Mouse (Mus musculus): ENCODE data around the gene Ptgfr. TPM values are rescaled to one million over a fixed set of nuclear protein-coding genes. Genes with fewer than 3 reads are reported as not detected.

Gene Ptgfr
- 1 to 10 TPM; 1.5 to 2.4 (median 2.1) TPM for total RNA-seq (2022)

DNA sequence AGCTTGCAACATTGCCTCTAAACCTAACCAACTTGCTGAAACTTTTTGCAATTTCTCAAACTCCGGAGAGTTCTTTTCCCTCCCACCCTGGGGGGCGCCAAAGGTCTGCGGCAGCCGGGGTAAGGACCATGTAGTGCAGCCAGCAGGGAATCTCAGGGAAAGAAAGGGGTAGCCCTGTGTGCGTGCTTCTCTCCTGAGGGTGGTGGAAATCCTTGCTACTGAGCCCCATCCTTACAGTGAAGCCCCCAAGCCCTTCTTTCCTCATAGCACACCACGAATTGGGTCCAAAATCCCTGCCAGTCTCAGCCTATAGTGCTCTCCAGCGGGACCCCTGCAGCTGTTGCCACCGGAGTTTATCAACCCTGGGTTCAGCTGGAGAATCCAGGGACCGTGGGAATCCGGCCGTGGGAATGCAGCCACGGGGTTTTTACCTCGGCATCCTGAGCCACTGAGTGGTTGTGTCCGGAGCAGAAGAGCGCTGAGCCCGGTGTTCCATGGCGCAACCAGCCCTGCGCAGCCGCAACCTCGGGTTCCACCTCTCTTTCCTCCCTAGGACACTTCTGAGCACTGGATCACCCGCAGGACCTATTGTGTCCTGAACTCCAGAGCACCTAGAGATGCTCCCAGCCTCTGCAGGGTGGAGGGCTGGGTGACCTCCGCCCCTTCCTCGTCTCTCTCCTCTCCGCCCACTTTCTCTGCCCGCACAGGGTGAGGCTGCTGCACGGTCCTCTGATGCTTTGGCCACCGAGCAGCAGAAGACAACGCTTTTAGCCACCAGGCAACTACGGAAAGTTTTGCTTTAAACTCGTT lies at the start of gene Ptgfr:
TSS of gene Ptgfr (minus strand) at position 760 of the 810 bp plus-strand sequence.
- DNase-seq (ENCODE audit: low spot score in 2 of 2): peak; percentile 25 to 51

DNA sequence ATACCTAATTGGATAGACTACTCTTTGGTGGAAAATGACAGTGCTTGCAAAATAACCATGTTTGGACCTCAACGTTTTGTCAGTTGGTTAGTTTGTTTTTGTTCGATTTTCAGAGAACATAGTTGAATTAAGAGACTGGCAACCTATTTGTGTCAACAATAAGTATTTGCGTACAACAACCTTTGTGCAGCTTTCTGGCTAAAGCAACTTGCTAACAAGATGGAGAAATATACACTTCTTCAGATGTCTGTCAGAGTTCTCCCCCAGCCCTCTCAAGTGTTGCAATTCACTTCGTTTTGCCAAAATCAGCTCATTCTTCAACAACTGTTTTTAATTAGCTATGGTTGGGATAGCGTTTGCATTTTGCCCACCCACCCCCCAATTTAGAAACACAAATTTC lies 46.5 kb upstream of the Ptgfr start:
- no peak for DNase-seq (ENCODE audit: low spot score in 2 of 2)

- no peak for DNase-seq (ENCODE audit: low spot score in 2 of 2)
Observed at GRCm38 (mm10) chr3:151879981-151880380, 42.6 kb upstream of the Ptgfr start.

GRCm38 (mm10) chr3:151868970-151869369 lies 31.5 kb upstream of the Ptgfr start:
- DNase-seq (ENCODE audit: low spot score in 2 of 2): no peak

GRCm38 (mm10) chr3:151851344-151851743 lies 13.9 kb upstream of the Ptgfr start:
- DNase-seq (ENCODE audit: low spot score in 2 of 2): no peak

DNA sequence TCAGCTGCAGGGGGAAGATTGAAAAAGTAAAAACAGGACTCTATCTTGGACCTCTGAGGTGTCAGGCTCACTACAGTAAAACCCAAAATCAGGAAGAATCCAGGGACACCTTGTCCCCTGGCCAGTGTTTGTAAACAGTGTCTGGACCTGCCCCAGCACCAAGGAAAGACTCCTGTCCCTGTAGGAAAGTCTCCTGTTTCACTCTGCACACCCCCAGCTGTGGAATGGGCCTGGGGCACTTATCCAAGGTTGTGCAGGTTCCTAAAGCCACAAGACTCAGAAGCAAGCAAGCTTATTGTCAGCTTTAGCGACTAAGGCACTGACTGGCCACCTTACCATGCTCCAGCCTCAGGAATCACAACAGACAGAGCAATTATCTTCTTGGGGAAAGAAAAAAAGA lies 13.2 kb upstream of the Ptgfr start:
- no peak for DNase-seq (ENCODE audit: low spot score in 2 of 2)

- DNase-seq (ENCODE audit: low spot score in 2 of 2): no peak
Observed at GRCm38 (mm10) chr3:151846292-151846691, 8.9 kb upstream of the Ptgfr start.

DNA sequence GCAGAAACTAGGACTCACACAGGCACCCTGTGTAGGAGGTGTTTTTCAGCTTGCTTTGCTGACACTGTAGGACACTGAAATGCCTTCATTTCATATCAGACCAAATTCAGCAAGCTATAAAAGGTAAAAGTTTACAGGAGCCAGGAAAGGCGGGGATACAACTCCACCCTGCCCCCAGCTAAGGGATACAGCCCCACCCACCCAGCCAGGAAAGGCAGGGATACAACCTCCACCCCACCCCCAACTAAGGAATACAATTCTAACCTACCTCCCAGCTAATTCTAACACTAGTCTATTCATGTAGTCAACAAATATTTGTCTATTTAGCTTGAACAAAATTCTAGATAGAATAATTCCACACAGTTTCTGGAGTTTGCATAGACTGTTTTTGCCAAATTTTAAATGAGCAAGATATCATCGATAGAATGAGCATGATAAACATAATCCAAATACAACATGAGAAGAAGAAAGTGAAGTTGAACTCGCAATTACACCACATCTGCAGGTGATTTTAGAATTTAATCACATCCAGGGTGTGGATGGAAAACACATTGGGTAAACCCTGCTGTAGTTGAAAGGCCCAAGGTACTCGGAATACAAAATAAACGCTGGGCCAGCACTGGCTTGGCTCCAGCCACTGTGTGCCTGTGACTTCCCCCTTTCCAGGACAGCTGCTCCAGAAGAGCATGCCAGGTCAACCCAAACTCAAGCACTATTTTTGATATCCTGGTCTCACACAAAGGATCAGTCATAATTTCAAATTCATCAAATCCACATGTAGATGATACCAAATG lies 7.1 kb upstream of the Ptgfr start:
- DNase-seq (ENCODE audit: low spot score in 2 of 2): peak; percentile 19 to 63

DNA sequence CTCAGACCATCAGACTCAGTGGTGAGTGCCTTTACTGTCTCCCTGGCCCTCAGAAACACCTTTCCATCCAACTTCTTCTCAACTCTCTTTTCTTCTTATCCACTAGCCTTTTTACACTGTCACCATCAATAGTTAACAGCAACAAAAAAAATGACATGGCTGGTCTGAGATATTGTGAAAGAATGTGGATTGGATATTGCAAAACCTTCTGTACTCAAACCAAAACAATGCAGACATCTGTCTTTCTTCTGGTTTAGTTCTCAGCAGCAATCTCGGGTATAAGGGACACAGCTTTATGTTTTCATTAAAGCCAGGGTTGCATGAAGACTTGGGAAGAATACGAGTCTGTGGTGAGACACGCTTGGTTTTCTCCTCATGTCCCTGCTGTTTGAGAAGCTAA lies 3.3 kb upstream of the Ptgfr start:
- DNase-seq (ENCODE audit: low spot score in 2 of 2): no peak

DNA sequence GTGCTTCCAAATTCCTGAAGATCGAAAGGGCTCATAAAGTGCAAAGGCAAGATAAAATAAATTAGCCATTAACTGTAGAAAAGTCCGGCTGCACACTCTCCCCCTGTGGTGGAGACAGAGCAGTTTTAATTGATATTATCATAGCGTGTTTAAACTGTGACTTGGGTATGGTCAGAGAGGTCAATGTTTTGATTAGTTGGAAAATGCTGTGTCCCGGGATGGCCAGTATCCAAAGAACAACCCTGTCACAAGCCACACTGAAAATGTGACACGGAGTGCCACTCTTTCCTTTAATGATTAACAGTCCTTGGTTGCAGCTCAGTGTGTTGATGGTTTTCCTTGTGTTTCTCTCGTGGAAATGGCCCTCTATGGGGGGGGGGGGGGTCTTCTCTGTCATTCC lies 942 bp upstream of the Ptgfr start:
- DNase-seq (ENCODE audit: low spot score in 2 of 2): no peak

DNA sequence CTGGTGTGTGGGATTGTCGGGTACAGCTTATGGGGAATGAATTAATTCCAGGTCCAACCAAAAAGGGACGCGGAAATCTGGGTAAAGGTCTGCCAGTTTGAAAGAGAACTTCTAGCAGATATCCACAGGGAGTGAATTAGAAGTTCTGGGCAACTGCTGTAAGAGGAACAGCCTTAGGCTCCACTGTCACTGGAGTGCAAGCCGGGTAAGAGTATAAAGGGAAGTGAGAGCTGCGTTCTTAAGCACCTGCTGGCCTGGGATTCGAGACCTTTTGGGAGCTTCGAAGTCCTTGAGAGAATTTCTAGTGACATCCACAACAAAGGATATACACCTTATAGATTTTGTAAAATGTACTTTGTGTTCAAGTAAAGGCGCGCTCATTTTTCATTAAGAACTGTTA lies 319 bp upstream of the Ptgfr start:
- DNase-seq (ENCODE audit: low spot score in 2 of 2): no peak

DNA sequence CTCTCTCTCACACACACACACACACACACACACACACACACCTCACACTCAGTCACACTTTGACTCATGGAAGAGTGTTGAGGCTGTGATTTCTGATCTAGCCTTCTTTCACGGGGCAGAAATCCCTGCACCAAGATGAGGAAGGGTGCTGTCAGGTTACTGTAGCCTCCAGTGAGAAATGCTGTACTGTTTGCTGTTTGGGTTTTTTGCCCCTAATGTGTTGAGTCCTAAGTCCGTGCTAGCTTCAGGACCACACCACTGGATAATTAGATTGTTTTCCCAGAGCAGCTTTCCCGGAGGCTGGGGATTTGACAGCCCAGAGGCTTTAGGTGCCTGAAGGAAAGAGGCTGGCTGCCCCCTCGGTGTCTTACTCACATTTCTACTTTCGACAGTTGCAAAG lies 979 bp downstream of the Ptgfr start:
- no peak for DNase-seq (ENCODE audit: low spot score in 2 of 2)

DNA sequence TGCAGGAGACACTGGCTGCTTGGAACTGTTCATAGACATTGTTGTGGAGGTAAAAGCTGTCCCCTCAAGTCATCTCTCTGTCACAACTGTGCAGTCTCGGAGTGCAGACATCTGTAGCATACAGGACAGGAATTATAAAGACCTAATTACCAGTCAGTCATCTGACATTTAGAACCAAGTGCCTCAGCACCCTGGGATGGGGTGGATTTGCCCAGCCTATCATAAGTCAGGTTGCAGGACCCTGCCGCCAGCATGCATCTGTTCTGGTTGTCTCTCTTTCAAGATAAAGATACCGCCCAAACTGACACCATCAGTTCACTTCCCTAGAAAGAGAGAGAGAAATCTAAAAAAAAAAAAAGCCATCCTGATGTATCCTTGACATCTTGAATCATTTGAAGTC lies 1.6 kb downstream of the Ptgfr start:
- no peak for DNase-seq (ENCODE audit: low spot score in 2 of 2)

GRCm38 (mm10) chr3:151827950-151828610 lies 9.3 kb downstream of the Ptgfr start:
- DNase-seq (ENCODE audit: low spot score in 2 of 2): no peak

- DNase-seq (ENCODE audit: low spot score in 2 of 2): no peak
Observed at GRCm38 (mm10) chr3:151819811-151820210, 17.6 kb downstream of the Ptgfr start.

- DNase-seq (ENCODE audit: low spot score in 2 of 2): no peak
Observed at GRCm38 (mm10) chr3:151818265-151818664, 19.2 kb downstream of the Ptgfr start.

DNA sequence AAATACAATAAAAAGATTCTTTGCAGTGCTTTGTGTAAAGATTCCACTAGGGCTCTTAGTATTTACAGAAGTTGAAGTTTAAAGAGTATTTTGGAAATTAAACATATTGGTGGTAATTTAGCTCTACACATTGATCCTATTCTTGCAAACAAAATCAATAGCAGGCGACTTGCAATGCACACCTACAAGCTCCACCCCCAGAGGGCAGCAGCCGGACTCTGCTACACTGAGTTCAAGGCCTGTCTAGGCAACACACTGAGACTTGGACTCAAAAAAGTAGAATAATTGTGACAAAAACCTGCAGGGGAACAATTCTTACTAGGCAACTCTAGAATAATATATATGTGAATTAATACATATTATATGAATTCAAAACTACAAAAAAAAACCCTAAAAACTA lies 28.8 kb downstream of the Ptgfr start:
- no peak for DNase-seq (ENCODE audit: low spot score in 2 of 2)

DNA sequence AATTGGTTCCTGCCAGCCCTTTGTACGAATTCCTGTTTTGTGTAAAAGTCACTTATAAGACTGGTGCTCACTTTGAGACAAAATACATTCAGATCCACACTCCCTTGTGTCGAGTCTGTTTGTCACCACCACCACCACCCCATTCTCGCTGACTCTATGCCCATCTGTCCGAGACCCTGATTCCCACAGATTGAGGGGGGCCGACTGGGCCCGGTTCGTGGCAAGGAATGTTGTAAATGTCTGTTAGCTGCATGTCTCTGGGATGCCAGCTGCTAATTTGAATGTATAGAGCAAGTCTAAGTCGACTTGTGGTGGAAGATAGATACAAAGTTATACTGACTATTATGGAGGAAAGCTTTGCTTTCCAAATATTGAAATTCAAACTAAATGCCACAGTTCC lies 48.8 kb downstream of the Ptgfr start:
- no peak for DNase-seq (ENCODE audit: low spot score in 2 of 2)

GRCm38 (mm10) chr3:151775089-151775488 lies 62.3 kb downstream of the Ptgfr start:
- DNase-seq (ENCODE audit: low spot score in 2 of 2): no peak

DNA sequence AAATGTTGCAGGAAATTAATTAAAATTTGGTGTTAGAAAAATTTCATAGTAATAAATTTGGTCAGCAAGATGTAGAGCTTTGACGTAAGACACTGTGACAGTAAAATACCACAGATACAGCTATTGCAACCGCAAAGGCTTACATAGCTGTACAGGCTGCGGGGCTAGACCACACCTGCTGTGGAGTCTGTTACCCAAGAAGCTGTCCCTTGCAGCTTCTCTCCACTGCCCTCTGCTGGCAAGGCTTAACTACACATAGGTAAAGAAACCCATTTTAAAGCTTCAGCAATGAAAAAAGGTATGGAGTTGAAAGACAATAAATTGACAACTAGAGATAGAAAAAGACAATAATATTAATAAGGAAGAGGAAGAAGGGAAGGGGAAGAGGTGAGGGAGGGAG lies 66.4 kb downstream of the Ptgfr start:
- peak in 1 of 2 experiments; percentile 12 for DNase-seq (ENCODE audit: low spot score in 2 of 2)

GRCm38 (mm10) chr3:151749737-151750136 lies 87.7 kb downstream of the Ptgfr start, which contains the start of gene Ifi44:
Gene Ifi44 (minus strand): TSS chr3:151749960.
- no peak for DNase-seq (ENCODE audit: low spot score in 2 of 2)

GRCm38 (mm10) chr3:151748514-151748913 lies 88.9 kb downstream of the Ptgfr start:
- no peak for DNase-seq (ENCODE audit: low spot score in 2 of 2)

Measured in gastrocnemius, adult 8-10 months (tissue).